Mouse (Mus musculus) adipocyte (in vitro differentiated cells): Measurements from ENCODE around the gene Zic5.
A peak's percentile ranks its signal among the peaks of the same experiment; 100 is the strongest.

Experiments
- DNase-seq: peaks from one replicate; pipeline ENCODE4 v3.0.0-alpha.2; 2016; ENCODE audit warnings: low spot score

The Zic5 gene

DNA sequence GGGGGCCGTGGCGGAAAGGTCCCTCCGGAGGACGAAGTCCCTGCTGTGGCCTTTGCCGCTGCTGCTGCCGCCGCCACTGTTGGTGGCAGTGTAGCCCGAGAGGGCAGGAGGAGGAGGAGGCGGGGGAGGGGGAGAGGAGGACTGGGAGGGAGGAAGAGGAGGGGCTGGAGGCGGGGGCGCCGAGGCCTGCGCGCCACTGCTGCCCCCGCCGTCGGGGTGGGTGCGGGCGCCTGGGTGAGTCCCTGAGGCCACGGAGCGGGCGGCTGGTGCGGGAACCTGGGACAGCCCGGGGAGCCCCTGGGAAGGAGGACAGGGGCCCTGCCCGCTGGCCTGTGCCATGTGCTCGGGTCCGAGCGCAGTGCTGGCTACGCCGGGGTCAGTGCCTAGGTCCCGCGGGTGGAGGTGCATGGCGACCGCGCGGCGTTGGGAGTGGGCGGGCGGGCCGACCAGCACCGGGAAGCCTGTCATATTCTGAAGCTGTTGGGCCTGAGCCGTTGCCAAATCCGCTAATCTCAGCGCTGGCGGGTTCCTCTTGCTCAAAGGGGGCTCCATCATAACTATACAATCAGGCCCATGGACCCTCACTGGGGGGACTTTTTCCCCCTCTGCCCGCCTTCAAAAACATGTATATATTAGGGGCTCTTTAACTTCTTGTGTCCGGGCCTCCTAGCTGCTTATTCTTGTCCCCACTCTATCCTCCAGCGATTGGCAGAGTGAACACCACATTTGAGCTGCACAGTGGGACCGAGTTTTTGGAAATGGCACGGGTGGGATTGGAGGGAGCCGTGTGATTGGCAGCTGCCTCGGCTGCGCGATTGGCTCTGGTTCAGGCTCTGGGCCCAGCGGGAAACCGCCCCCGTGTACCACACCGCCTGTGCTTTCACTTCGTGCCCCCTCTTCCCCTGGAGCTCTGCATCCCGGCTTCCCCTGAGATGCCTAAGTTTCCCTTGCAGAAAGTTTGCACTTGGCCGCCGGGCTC lies at the start of gene Zic5:
Zic5 (minus strand) TSS at position 915 of the 979 bp plus-strand sequence.
- no peak for DNase-seq

- DNase-seq = peak; percentile 60
Observed at GRCm38 (mm10) chr14:122513511-122514036, 48.1 kb upstream of the Zic5 start.

DNA sequence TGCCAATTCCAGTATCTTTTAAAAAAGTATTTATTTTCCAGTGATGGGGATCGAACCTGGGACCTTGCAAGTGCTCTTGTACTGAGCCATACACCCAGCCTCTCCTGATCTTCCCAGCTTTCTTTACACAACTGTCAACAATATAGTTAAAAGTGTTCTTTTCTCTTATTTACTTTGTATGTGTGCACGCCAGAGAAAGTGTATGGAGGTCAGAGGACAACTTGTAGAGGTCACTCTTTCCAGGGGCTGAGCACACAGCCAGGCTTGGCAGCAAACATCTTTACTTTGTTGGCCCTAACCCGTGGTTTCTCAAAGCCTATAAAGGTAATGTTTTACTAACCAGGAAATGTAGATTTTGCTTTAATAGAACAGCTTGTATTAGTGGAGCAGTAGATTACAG lies 46.0 kb upstream of the Zic5 start:
- DNase-seq = no peak

DNA sequence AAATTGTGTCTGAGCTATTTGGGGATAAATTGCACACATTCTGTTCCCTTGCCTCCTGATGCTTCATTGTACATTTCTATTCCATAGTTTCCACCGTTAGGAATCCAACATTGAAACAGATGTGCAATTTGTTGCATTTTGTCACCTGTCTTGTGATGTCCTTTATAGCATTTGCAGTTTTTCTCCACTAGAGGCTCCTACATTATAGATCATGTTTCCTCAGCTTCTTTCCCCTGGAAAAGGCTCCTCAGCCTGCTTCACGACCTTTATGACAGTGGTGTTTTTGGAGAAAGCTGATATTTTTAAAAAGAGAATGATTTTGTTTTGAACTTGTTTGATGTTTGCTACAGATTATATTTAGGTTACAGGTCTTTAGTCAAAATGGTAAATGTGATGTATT lies 43.6 kb upstream of the Zic5 start:
- peak; percentile 56 for DNase-seq

GRCm38 (mm10) chr14:122492015-122492414 lies 26.5 kb upstream of the Zic5 start:
- DNase-seq = no peak

DNA sequence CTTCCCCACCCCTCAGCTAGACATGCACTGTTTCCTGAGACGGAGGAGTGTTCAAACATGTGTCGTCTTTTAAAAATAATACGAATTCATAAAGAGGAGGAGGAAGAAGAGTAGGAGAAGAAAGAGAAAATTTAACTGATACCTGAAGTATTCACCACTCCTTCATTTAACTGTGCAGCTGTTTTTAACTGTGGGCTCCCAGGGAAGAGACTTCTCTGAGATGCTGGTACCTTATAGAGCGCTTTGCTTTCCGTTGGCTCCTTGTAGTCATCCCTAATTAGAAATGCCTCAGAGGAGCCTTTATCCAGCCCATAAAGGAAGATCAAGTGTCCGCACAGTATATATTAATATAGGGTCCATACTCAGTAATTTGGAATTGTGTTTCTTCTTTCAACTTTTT lies 26.0 kb upstream of the Zic5 start:
- no peak for DNase-seq

GRCm38 (mm10) chr14:122490441-122491328 lies 25.2 kb upstream of the Zic5 start, which contains the start of gene Gm10837:
Gene Gm10837, plus strand, starts transcription at chr14:122490586.
- no peak for DNase-seq

DNA sequence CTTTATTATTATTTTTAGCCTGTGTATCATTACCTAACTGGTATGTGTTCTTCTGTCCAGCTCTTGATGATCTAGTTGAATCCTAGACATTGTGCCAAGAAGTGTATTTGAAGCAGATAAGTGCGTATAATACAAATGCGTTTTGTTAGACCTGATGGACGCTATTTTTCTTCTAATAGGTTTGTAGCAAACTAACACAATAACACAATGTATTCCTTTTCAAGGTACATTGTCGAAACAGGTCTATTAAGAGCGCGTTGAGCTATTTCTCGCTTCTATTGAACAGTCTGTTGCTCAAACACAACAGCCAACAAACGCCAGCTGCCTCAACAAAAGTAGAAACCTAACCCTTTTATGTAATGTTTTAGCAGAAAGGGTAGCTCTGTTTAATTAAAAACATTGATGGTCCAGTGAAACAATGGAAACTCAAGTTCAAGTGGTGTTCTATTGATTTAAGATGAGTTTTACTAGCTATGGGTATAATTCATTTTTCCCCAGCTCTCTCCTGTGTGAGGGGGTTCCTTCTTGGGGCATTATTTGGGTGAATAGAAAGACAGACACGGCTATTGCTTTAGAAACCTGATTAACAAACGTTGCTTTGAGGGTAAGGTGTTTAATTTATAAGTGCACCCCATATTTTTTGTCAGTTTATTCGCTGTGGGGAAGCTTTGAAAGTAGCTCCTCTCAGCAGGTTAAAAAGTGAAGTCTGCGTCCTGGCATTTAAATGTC lies 24.4 kb upstream of the Zic5 start:
- DNase-seq = no peak

DNA sequence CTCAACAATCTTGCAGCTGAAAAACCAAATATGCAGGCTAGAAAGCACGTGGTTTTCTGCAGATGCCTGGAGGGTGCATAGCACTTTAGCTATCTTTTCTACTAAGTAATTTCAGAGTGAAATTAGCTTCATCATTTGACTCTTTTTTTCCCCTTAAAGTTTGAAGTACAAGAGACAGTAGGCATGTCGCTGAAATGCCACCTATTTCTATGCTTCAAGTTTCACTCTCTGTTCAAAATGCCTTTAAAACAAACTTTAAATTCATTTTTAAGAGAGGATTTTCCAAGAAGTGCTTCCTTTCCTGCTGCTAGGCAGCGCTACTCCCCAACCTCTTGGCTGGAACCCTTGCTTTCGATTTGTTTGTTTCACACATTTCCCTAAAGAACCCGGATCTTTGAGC lies 23.6 kb upstream of the Zic5 start:
- no peak for DNase-seq

- no peak for DNase-seq
Observed at GRCm38 (mm10) chr14:122487366-122487765, 21.9 kb upstream of the Zic5 start.

DNA sequence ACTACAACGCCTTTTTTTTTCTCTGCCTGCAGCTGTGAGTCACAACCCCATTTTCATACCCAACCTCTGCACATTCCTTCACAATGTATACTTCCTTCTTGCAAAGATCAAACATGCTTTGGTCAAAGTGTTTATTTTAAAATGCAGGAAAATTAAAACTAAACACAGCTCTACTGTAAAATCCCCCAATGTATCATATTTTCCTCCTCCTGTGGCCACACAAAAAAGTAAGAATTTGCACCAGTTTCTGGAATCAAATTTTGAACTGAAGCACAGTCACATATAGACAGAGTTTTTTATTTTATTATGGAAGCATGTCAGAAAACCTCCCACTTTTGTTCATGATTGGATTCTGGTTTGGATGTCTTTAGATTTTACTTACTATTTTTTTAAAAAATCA lies 21.1 kb upstream of the Zic5 start:
- no peak for DNase-seq

GRCm38 (mm10) chr14:122485635-122486181 lies 20.2 kb upstream of the Zic5 start:
- DNase-seq = no peak

- DNase-seq = no peak
Observed at GRCm38 (mm10) chr14:122484844-122485551, 19.5 kb upstream of the Zic5 start.

GRCm38 (mm10) chr14:122484458-122484843 lies 19.0 kb upstream of the Zic5 start:
- no peak for DNase-seq

DNA sequence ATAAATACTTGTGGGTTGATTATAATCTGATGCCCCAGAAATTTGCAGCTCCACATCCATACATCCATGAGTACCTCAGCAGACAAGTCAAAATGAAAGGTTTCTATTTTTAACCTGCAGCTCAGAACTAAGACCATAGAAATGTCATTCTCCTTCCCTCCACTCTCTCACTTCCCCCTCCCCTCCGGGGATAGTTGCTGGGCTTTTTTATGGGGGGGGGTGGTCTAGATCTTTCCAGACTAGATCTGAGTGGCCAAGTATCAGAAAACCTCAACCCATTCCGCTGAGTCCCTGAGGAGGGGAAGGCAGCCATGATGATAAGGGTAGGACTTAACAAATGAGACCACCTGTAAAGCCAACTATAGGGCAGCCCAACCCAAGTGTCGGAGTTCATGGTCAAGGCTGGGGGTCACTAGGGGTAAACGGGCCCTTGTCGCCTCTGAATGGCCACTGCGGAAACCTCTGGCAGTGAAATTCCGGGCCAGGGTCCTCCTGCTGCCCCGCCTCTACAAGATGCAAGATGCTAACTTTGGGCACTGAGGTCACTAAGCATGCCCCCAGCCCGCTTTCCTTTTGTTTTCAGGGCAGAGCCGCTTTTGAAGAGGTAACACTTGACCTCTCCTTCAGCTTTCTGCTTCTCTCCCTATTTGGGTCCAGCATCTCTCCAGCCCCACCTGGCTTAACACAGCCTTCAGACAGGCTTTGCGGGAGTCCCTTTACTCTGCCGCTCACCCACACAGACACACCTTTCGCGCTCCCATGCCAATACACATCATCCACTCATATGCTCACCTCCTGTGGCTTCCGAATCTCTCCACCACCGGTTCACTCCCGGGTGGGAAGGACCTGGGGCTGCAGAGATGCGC lies 18.3 kb upstream of the Zic5 start:
- no peak for DNase-seq

GRCm38 (mm10) chr14:122483024-122483385 lies 17.5 kb upstream of the Zic5 start:
- DNase-seq = no peak

GRCm38 (mm10) chr14:122482081-122483023 lies 16.9 kb upstream of the Zic5 start:
- DNase-seq = no peak

GRCm38 (mm10) chr14:122481181-122481580 lies 15.7 kb upstream of the Zic5 start:
- no peak for DNase-seq

DNA sequence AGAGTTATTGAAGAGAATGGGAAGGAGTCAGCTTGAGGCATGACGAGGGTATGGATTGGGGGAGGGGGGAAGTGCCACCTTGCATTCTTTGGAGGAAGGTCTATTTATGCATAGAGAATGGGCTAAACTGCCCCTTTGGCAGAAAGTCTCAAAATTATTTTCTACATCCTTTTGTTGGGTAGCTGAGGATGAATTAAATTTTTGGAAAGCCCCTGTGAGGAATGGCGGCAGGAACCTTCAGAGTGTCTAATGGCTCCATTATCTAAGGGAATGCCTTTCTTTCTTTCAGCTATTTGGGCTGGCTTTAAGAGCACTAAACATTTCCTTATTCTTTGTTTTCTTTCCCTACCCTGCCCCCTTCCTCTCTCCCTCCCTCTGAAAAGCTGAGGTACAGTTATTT lies 14.9 kb upstream of the Zic5 start:
- no peak for DNase-seq
